Mouse (Mus musculus): ENCODE results near the gene Kmt5a.

Gene Kmt5a

DNA sequence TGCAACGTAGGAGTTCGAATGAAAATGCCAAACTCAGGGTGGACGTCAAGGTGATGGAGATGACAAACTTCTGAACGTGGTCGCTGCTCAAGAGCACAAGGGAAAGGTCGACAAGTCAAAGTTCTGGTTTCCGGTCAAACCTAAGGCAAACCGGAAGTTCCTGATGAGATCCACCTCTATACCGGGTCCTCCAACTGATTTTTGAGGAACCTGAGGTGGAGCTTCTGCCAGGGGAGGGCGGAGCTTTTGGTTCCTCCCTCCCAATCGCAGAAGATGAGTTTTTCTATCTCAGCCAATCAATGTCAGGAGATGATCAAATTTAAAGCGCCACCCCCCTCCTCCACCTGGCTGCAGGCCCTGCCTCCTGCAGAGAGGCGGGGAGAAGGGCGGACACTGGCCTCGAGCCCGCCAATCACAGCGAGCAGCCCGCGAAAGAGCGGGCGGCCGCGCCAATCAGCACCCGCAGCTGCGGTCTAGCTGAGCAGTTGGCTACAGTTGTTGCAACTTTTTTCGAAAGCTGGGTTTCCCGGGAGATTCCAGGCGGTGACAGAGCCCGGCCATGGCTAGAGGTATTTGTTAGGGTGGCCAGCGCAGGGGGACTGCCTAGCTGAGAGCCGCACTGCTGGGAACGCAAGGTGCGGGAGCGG lies at the start of gene Kmt5a:
Gene Kmt5a, plus strand, starts transcription at position 484 of the 647 bp plus-strand sequence.
- peak; percentile 88 for DNase-seq (ENCODE audit: low read depth)

DNA sequence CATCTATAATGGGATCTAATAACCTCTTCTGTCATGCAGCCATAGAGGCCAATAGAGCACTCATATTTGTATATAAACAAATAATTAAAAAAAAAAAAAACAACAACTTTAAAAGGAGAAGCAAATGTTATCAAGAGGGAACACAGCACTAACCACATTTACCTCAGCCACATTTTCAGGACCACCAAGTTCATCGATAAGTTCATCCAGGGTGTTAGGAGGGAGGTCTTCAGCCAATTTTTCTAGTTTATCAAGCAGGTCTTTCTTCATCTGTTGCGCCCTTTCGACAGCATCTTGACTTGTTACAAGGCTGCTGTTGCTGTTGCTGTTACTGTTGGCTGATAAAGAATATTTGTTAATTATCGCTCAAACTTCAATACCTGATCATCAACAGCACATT lies 47.3 kb upstream of the Kmt5a start:
- DNase-seq (ENCODE audit: low read depth) = no peak

DNA sequence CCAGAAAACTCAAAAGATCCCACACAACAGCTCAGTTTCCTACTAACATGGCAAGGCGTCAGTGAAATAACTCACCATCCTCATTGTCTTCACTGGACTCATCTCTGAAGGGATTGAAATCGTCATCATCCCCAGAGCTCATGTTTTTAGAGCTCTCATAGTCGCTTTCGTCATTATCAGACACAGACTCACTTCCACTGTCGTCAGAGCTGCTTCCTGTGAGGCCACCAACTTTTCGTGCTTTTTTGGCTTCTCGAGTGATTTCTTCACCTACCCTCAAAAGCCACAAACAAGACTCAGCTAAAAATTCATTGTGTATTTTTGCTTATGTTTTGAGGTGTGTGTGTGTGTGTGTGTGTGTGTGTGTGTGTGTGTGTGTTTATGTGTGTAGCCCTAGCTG lies 46.0 kb upstream of the Kmt5a start:
- DNase-seq (ENCODE audit: low read depth) = no peak

DNA sequence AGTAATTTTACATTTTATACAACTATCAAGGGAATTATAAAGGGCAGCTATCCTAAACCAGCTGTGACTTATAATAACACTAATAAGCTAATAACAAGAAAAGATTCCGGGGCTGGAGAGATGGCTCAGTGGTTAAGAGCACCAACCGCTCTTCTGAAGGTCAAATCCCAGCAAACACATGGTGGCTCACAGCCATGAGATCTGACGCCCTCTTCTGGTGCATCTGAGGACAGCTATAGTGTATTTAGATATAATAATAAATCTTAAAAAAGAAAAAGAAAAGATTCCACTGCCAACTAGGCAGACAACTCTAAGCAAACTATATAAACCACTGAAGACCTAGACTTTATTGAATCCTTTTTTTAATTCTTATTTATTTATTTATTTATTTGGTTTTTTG lies 28.9 kb upstream of the Kmt5a start:
- DNase-seq (ENCODE audit: low read depth) = no peak

- DNase-seq (ENCODE audit: low read depth) = no peak
These were observed 27.6 kb upstream of the Kmt5a start for GRCm38 (mm10) chr5:124412163-124412562.

- DNase-seq (ENCODE audit: low read depth) = no peak
These were observed 20.8 kb upstream of the Kmt5a start for GRCm38 (mm10) chr5:124418903-124419302.

DNA sequence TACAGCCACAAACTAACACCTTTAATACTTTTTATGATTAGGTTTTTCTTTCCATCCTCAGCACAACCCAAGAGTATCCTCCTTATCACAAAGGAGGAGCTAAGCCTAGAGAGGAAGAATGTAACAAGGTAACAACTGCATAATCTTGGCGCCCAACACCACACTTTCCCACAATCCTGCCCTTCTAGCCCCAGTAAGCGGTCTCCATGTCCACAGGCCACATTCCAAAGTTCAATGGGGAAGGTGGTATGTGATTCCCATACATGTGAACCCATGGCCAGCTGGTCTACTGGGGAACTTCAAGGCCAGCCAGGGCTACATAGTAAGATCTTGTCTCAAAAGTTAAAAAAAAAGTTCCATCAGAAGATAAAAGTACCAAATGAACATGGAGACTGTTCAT lies 17.9 kb upstream of the Kmt5a start:
- DNase-seq (ENCODE audit: low read depth) = no peak

DNA sequence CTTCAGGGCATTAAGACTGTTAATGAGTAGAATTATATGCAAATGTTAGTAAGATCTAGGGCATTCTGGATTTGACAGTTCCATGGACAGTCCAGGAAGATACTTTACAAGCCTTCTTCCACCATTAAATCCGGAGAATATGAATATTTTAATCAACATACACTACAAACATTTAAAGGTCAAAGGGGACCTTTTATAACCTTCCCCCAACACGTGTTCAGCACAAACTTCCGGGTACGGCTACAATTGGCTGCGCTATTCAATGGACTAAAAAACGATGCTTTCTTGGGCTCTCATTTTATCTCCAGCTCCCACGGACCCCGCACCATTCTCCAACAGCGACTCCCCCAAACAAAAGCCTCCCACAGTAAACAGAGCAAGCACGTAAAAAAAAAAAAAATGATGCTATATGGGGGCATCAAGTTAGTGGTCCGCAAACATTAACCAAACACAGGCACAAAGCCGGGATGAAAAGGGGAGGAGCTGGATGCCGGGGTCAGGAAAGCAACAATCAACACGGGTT lies 15.5 kb upstream of the Kmt5a start:
- DNase-seq (ENCODE audit: low read depth) = no peak

DNA sequence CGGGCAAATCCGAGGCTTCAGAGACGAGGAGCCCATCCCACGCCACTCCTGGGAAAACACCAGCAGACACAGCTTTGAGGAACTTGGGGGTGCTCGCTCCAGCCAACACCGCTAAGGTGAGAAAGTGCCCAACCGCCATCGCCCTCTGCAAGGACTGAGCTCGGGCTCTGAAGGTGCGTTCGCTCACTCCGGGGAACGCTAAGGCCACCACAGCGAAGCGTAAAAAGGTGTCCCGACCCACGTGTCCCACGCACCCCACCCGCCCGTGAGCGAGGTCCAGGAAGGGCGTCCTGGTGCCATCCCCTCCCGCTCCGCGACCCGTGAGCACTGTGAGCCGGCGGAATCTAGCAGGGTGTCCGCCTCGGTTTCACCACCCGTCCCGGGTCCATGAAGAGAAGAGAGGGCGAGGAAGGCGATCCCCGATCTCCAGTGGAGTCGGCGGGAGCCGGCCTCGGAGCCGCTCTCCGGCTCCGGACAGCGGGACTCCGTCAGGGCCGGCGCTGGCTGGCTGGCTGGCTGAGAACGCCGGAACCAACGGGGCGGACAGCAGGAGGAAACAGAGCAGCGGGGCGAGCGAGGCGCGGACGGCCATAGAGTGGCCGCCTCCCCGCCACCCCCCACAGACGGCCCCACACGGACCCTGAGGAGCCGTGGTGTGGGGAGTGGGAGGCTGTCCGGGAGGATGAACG lies 14.9 kb upstream of the Kmt5a start:
- DNase-seq (ENCODE audit: low read depth) = no peak

GRCm38 (mm10) chr5:124425412-124426259 lies 14.1 kb upstream of the Kmt5a start, which contains the start of gene Sbno1:
Gene Sbno1 (minus strand): TSS chr5:124426001.
- DNase-seq (ENCODE audit: low read depth) = peak; percentile 91

DNA sequence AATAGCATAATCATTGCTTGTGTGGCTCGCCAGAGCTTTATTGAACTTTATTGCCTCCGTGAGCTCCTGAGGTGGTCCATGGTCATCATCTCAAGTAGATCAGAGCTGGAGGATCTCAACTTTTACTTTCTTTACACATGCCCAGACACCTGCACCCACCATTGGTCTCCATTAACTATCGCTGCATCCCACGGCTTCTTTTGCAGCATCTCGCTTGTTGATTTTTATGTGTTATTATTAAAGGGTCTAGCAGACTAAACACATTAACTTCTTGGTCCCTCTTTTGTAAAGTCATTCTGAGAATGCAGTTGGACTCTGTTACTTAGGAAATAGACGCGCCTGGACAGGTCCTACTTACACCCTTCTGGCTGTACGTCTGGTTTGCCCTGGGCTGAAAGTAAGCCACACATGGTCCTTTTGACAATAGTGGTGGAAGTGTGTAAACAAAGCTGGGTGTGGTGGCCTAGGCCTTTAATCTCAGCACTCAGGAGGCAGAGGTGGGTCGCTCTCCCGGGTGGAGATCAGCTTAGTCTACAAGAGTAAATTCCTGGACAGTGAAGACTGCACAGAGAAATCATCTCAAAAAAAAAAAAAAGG lies 13.2 kb upstream of the Kmt5a start:
- no peak for DNase-seq (ENCODE audit: low read depth)

GRCm38 (mm10) chr5:124432398-124433012 lies 7.2 kb upstream of the Kmt5a start:
- DNase-seq (ENCODE audit: low read depth) = no peak

DNA sequence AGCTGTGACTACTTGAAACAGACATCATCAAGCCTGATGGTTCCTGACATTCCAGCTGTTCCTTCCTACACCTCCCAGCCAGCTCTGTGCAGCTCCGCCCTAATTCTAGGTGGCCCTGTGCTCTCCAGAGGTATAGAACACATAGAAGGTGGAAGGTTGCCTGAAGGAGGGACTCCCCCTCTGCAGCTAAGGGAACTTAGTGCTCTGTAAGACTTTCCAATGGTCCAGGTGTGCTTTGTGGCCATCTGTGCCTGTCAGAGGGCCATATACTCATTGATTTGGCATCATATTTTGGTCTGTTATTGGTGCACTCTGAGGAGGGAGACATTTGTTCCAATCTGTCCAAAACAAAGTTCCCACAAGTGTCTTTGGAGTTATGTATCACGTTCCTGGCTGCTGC lies 6.7 kb upstream of the Kmt5a start:
- DNase-seq (ENCODE audit: low read depth) = no peak

DNA sequence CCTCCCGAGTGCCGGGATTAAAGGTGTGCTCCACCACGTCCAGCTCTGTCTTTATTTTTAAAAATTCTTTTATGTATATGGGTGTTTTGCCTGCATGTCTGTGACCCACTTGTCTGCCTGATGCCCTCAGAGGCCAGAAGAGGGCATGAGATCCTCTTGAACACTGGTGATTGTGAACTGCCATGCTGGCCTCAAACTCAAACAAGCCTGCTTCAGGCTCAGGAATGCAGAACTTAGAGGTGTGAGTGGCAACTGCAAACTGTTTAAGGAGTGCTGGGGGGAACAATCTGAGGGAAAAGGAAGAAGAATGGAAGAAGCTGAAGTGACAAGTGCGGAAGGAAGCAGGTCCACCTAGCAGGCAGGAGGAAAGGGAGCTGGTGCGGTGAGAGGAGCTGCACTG lies 1.5 kb upstream of the Kmt5a start:
- no peak for DNase-seq (ENCODE audit: low read depth)

DNA sequence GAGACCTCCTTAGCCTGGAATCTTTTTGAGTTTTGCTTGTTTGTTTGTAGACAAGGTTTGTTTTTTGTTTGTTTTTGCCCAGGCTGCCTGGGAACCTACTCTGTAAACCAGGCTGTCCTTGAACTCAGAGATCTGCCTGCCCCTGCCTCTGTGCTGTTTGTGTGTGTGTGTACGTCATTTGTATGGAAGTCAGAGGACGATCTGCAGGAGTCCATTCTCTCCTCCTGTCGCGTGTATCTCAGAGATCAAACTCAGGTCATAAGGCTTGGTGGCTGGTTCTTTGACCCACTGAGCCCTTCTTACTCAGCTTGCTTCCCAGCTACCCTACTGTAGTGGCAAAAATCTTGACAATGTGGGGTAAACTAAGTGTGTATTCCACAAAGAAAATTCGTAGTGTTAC lies 984 bp upstream of the Kmt5a start:
- no peak for DNase-seq (ENCODE audit: low read depth)

GRCm38 (mm10) chr5:124440094-124440701 lies 468 bp downstream of the Kmt5a start:
- DNase-seq (ENCODE audit: low read depth) = no peak

- no peak for DNase-seq (ENCODE audit: low read depth)
These were observed 2.9 kb downstream of the Kmt5a start for GRCm38 (mm10) chr5:124442628-124443027.

DNA sequence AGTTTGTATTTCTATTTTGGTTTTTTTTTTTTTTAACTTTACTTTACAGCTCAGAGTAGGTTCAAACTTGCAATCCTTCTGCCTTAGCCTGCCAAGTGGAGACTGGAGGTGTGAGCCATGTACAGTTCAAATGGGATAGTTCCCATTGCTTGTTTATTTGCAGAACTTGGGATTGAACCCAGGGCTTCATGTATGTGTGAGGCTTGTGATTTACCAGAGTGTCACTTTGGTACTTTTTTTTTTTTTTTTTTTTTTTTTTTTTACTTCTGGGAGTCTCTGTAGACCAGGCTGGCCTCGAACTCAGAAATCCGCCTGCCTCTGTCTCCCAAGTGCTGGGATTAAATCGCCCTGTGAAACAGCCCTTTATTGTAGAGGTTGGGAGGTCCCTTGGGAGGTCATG lies 4.5 kb downstream of the Kmt5a start:
- DNase-seq (ENCODE audit: low read depth) = no peak

- DNase-seq (ENCODE audit: low read depth) = no peak
These were observed 5.2 kb downstream of the Kmt5a start for GRCm38 (mm10) chr5:124444661-124445561.

DNA sequence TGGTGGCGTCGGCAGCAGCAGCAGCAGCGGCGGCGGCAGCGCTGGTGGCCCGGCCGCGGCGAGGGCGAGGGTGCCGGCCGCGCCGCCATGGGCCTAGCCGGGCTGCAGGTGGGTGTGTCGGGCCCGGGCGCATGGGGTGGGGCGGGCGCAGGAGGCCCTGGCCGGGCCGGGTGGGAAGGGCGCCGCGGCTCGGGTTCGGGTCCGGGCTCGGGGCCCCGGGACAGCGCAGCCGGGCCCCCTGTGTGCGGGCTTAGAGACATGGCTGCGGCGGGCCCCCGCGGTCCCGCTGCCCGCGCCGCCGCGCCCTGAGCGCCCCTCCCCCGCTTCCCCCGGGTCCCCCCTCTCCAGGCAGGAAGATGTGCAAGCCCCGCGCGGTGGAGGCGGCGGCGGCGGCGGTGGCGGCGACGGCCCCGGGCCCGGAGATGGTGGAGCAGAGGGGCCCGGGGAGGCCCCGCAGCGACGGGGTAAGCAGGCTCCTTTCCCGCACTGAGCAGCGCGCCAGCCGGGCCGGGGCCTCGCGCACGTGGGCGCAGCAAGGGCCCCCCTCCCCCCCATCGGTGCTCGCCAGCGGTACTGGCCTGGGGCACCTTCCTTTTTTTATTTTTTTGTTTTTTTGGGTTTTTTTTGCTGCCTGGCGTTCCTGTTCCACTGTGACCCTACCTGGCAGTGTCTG lies 6.0 kb downstream of the Kmt5a start:
- no peak for DNase-seq (ENCODE audit: low read depth)
